ENCODE assay signal across 11 mouse cellular contexts in genomic region chr10:83996489-83996888, GRCm38 (mm10).
A peak's percentile ranks its signal among the peaks of the same experiment; 100 is the strongest.
DNase-seq lines count a peak whose midpoint lies in the region; ATAC-seq and TF ChIP-seq lines count a peak whose summit lies in the region.
"Had no signal": no experiment of that assay in that cellular context is flagged by ENCODE, and none has a peak within 500 bp of the region (broad histone marks: within the 10 kb centered on the region; RNA-seq: fewer than 3 reads in every experiment).

No protein-coding gene starts in this region.

- DNase-seq in adrenal gland, postnatal 14 days: peak; percentile 17
- DNase-seq in adrenal gland, postnatal 10 days: no peak
- no peak for DNase-seq in layer of hippocampus, adult 2 months (ENCODE audit: low spot score in 2 of 2)
- no peak for DNase-seq in layer of hippocampus, adult 9-10 months (ENCODE audit: low spot score)
- DNase-seq in T-cell, adult 2 months (ENCODE audit: low spot score): no peak
- no peak for DNase-seq in adrenal gland, adult 8-10 months
- DNase-seq: layer of hippocampus, adult 9-11 months had no signal

- ATAC-seq in common myeloid progenitor, adult 5-6 weeks (replicated peaks; ENCODE audit: low read depth, poor library complexity, severe bottlenecking): peak; percentile 72; the same call in 1 of the 2 replicates
- ATAC-seq in megakaryocyte-erythroid progenitor cell, adult 5-6 weeks (replicated peaks; ENCODE audit: low FRiP score, low TSS enrichment, poor library complexity, severe bottlenecking): peak; percentile 80
- ATAC-seq: forebrain, embryonic 16.5 days had no signal

- H3K27ac ChIP-seq in layer of hippocampus, adult 2 months: no peak overlapping the region

- H3K4me3 ChIP-seq in layer of hippocampus, adult 2 months: no peak overlapping the region
- H3K4me3 ChIP-seq: lung, embryonic 15.5 days had no signal

- TF ChIP-seq CTCF in layer of hippocampus, adult 2 months (conservative IDR thresholded peaks at IDR 0.05): peak; percentile 54
